Mouse (Mus musculus) ES-E14 (cell line): ENCODE data around the gene Arsb. TPM values are rescaled to one million over a fixed set of nuclear protein-coding genes. Genes with fewer than 3 reads are reported as not detected.

ENCODE experiments used
- DNase-seq: peaks from one replicate; pipeline ENCODE4 v3.0.0-alpha.2; 2013; ENCODE audit warnings: low read depth, low spot score
- H3K27ac ChIP-seq: 2 replicates; pipeline ENCODE4 v1.5.1; 2012; ENCODE audit warnings: low read depth, mild to moderate bottlenecking, low read length, moderate library complexity, mixed read lengths; ENCODE audit not compliant: poor library complexity, insufficient read depth, severe bottlenecking
- H3K36me3 ChIP-seq: 2 replicates; pipeline ENCODE4 v1.6.1; 2012; ENCODE audit warnings: mild to moderate bottlenecking, low read length, moderate library complexity, mixed read lengths; ENCODE audit not compliant: control insufficient read depth, poor library complexity, insufficient read depth, severe bottlenecking
- H3K4me1 ChIP-seq, 2 experiments: fragments of 150-350 bp in 1 of 2; sonication (generic) in 1 of 2; 2 replicates each; pipeline ENCODE4 v1.6.1; 2012; ENCODE audit warnings: low read length in 2 of 2, mild to moderate bottlenecking in 1 of 2, mixed read lengths in 1 of 2; ENCODE audit not compliant: control insufficient read depth in 2 of 2, insufficient read depth in 2 of 2, poor library complexity in 1 of 2
- H3K4me3 ChIP-seq, 2 experiments: fragments of 150-350 bp in 1 of 2; sonication (generic) in 1 of 2; 2 replicates each; pipeline ENCODE4 v1.5.1; 2012; ENCODE audit warnings: low read length in 2 of 2, low read depth in 1 of 2, mild to moderate bottlenecking in 1 of 2, mixed read lengths in 1 of 2; ENCODE audit not compliant: insufficient read depth in 1 of 2, poor library complexity in 1 of 2, severe bottlenecking in 1 of 2
- H3K9ac ChIP-seq: 2 replicates; pipeline ENCODE4 v1.6.1; 2012; ENCODE audit warnings: low read depth, mild to moderate bottlenecking, low read length, mixed read lengths; ENCODE audit not compliant: poor library complexity, insufficient read depth, severe bottlenecking
- H3K9me3 ChIP-seq: fragments of 150-350 bp; sonication (generic); 2 replicates; pipeline ENCODE4 v1.6.1; 2012; ENCODE audit warnings: low read depth, mild to moderate bottlenecking, low read length; ENCODE audit not compliant: control insufficient read depth, insufficient read depth
- CHD2 ChIP-seq: IDR thresholded peaks from 2 replicates; pipeline ENCODE4 v1.6.1; 2014; ENCODE audit warnings: mild to moderate bottlenecking, low read depth, low read length, inconsistent platforms
- HCFC1 ChIP-seq: IDR thresholded peaks from 2 replicates; pipeline ENCODE4 v1.6.1; 2012; ENCODE audit warnings: low read length, inconsistent platforms, borderline replicate concordance; ENCODE audit not compliant: insufficient read depth
- MAFK ChIP-seq: IDR thresholded peaks from 2 replicates; pipeline ENCODE4 v1.6.1; 2014; ENCODE audit warnings: mild to moderate bottlenecking, low read depth, low read length, inconsistent platforms; ENCODE audit not compliant: insufficient read depth
- ZC3H11A ChIP-seq: IDR thresholded peaks from 2 replicates; pipeline ENCODE4 v1.6.1; 2012; ENCODE audit warnings: low read depth, mild to moderate bottlenecking, inconsistent platforms, low read length, borderline replicate concordance
- ZNF384 ChIP-seq: IDR thresholded peaks from 2 replicates; pipeline ENCODE4 v1.6.1; 2012; ENCODE audit warnings: low read depth, low read length, inconsistent platforms
- in situ Hi-C, 2 experiments: fragments of 600-800 bp; cut with MboI; formaldehyde crosslinking; loops; one replicate each; pipeline ENCODE4 v1.15.1; 2025; ENCODE audit warnings: low sequenced_read_pairs in 2 of 2, inconsistent platforms in 1 of 2; ENCODE audit not compliant: unreplicated experiment in 2 of 2
- total RNA-seq: library from RNA; depleted of rRNA; stranded (reverse); fragments of 300-350 nt; gene quantifications from 2 replicates; pipeline ENCODE4 v1.2.3, GENCODE M21; 2012

Arsb gene
- total RNA-seq, 1 experiment = 1.1 TPM

DNA sequence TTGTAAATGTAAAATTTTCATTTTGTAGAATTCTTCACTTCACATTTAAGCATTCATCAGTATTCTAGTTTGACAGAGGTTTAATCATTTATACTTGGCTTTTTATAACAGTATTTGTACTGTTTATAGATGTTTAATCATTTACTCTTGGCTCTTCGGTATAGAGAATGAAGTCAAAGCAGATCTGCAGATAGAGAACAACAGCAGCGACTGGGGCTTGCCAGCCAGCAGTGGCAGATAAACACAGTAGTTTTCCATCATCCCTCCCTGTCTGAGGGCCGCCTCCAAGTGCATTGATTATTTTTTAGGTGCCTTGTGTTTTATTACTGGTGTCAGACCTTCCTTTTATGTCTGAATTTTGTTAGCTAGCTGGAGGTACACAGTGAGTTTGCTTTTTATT lies 118.6 kb downstream of the Arsb start:
- H3K9me3 ChIP-seq = no peaks in the 10 kb centered on the region; the same call in 1 of the 2 replicates
- H3K36me3 ChIP-seq = no peaks in the 10 kb centered on the region
- no peak overlapping the region for H3K4me3 ChIP-seq
- H3K9ac ChIP-seq = no peak overlapping the region
- H3K4me1 ChIP-seq = no peaks in the 10 kb centered on the region
- H3K27ac ChIP-seq = no peak overlapping the region
- TF ChIP-seq HCFC1 (no peak), CHD2 (no peak)
- in situ Hi-C loops = no loop called here
- DNase-seq = no peak

DNA sequence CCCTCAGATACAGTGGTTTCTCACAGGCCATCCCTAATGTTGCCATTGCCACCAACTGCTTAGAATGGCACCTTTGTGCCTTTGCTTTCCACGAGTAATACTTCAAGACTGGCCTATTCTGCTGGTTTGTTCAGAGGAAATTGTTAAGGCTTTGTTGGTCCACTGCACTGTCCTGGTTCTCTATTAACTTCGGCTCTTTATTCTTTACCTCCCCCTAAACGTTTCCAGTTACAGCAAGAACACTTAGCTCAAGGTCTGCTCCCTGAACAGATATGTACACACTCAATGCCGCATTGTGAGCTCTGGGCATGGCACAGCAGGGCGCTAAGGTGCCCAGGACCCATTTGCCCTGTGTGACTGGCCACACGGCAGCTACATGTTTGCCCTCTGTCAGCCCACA lies 119.8 kb downstream of the Arsb start:
- H3K4me3 ChIP-seq = no peak overlapping the region
- H3K9me3 ChIP-seq = no peaks in the 10 kb centered on the region; the same call in 1 of the 2 replicates
- no peaks in the 10 kb centered on the region for H3K36me3 ChIP-seq
- no peaks in the 10 kb centered on the region for H3K4me1 ChIP-seq
- in situ Hi-C loops = no loop called here
- no peak overlapping the region for H3K9ac ChIP-seq
- no peak for DNase-seq
- TF ChIP-seq ZNF384 (no peak), HCFC1 (no peak), ZC3H11A (no peak), MAFK (no peak), CHD2 (no peak)
- no peak overlapping the region for H3K27ac ChIP-seq

DNA sequence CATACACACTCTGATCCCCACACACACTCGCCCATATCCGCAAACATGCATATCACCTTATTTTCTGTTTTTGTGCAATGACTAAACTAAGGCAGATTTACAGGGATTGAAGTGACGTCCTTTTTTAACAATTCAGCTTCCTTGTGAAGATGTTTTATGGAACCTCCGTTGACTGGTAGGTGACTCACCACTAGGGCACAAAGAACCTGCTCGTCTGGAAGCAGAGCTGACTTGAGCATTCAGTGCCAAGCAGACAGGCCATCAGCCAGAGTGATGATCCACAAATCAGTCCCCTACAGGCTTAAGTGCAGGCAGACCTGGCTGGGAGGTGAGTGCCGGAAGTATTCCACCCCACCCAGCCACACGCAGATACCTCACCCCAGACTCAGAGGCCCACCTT lies 120.7 kb downstream of the Arsb start:
- H3K36me3 ChIP-seq = no peaks in the 10 kb centered on the region
- in situ Hi-C loops = no loop called here
- H3K27ac ChIP-seq = no peak overlapping the region
- H3K9ac ChIP-seq = no peak overlapping the region
- no peak for TF ChIP-seq MAFK
- H3K4me3 ChIP-seq = no peak overlapping the region
- no peak for DNase-seq
- no peaks in the 10 kb centered on the region; the same call in 1 of the 2 replicates for H3K9me3 ChIP-seq
- no peaks in the 10 kb centered on the region for H3K4me1 ChIP-seq

DNA sequence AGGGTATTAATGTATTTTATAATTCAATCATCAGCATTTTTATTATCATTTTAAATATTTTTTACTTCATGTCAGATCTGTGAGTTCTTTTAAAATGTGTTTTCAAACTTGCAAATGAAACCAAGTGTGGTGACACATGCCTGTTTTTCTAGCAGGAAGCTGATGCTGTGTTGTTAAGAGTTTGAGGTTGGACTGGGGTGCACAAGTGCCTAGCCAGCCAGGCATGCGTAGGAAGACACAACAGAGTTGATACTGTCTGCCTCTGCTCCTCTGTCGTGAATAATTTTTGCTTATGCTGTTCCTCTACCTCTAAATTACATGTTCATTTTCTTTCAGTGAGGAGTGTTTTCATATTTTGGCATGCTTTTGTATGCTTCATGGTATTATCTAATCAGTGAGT lies 122.7 kb downstream of the Arsb start:
- no peak for DNase-seq

DNA sequence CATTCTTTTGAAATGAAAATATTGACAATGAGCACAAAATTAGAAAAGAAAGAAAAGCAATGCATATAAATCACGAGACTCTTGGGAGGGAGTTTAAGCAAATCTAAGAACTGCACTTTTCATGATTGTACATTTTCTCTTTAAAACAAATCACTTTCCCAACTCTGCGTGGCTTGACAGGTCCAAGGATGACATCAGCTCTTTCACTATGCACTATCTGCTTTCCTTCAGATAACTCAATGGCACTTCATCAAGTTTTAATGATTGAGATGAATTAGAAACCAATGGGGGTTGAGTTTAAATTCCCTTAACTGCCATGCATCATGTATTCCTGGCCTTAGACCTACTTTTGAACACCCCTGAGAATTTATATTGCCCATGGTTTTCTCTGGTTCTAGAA lies 124.0 kb downstream of the Arsb start:
- in situ Hi-C loops = no loop called here
- DNase-seq = no peak

More for the DNA sequence above, 122.7 kb downstream of the Arsb start:
- Histone ChIP-seq H3K9ac (no peak overlapping the region), H3K4me1 (no peaks in the 10 kb centered on the region), H3K27ac (no peak overlapping the region), H3K9me3 (no peaks in the 10 kb centered on the region), H3K36me3 (no peaks in the 10 kb centered on the region), H3K4me3 (no peak overlapping the region)
- no peak for TF ChIP-seq MAFK
- no peak for TF ChIP-seq ZC3H11A
- TF ChIP-seq ZNF384 = no peak
- no peak for TF ChIP-seq HCFC1
- TF ChIP-seq CHD2 = no peak
- in situ Hi-C loops = no loop called here

More for the DNA sequence above, 124.0 kb downstream of the Arsb start:
- no peaks in the 10 kb centered on the region for H3K9me3 ChIP-seq
- no peak overlapping the region for H3K27ac ChIP-seq
- no peaks in the 10 kb centered on the region for H3K4me1 ChIP-seq
- H3K9ac ChIP-seq = no peak overlapping the region
- no peak for TF ChIP-seq ZC3H11A
- TF ChIP-seq MAFK = no peak
- no peak for TF ChIP-seq CHD2
- TF ChIP-seq HCFC1 = no peak
- no peak for TF ChIP-seq ZNF384
- H3K36me3 ChIP-seq = no peaks in the 10 kb centered on the region
- H3K4me3 ChIP-seq = no peak overlapping the region
